Mouse (Mus musculus) MEL (cell line): ENCODE data around the gene Fgf8. TPM values are rescaled to one million over a fixed set of nuclear protein-coding genes. Genes with fewer than 3 reads are reported as not detected.
A peak's percentile ranks its signal among the peaks of the same experiment; 100 is the strongest.

Source experiments
- DNase-seq: peaks from one replicate; pipeline ENCODE4 v3.0.0; 2011; ENCODE audit warnings: low read depth, low spot score
- H3K27ac ChIP-seq: 2 replicates; pipeline ENCODE4 v1.5.1; 2012; ENCODE audit warnings: low read depth, mild to moderate bottlenecking, control low read depth, low read length, moderate library complexity; ENCODE audit not compliant: control insufficient read depth
- H3K27me3 ChIP-seq, 2 experiments: fragments of 150-350 bp in 1 of 2; sonication (generic) in 1 of 2; 2 replicates each; pipeline ENCODE4 v1.6.1; 2012; ENCODE audit warnings: low read length in 2 of 2, mild to moderate bottlenecking in 2 of 2, improper control_type of control experiment in 1 of 2, moderate library complexity in 1 of 2; ENCODE audit not compliant: insufficient read depth in 2 of 2, control insufficient read depth in 1 of 2
- H3K36me3 ChIP-seq, 2 experiments: 2 replicates each; pipeline ENCODE4 v1.6.1; 2012 to 2014; ENCODE audit warnings: low read length in 2 of 2, improper control_type of control experiment in 1 of 2, inconsistent platforms in 1 of 2, mild to moderate bottlenecking in 1 of 2; ENCODE audit not compliant: insufficient read depth in 2 of 2, control insufficient read depth in 1 of 2
- H3K4me1 ChIP-seq, 2 experiments: fragments of 150-350 bp in 1 of 2; sonication (generic) in 1 of 2; 2 replicates each; pipeline ENCODE4 v1.6.1; 2012; ENCODE audit warnings: low read length in 2 of 2, improper control_type of control experiment in 1 of 2, mild to moderate bottlenecking in 1 of 2; ENCODE audit not compliant: insufficient read depth in 2 of 2, control insufficient read depth in 1 of 2
- H3K4me3 ChIP-seq, 2 experiments: fragments of 150-350 bp in 1 of 2; sonication (generic) in 1 of 2; 2 replicates each; pipeline ENCODE4 v1.5.1; 2012; ENCODE audit warnings: low read depth in 2 of 2, low read length in 2 of 2, mild to moderate bottlenecking in 2 of 2, moderate library complexity in 2 of 2, control low read depth in 1 of 2, improper control_type of control experiment in 1 of 2; ENCODE audit not compliant: control insufficient read depth in 1 of 2, insufficient read depth in 1 of 2
- H3K79me2 ChIP-seq: 2 replicates; pipeline ENCODE4 v1.6.1; 2012; ENCODE audit warnings: mild to moderate bottlenecking, low read length, moderate library complexity; ENCODE audit not compliant: control insufficient read depth, poor library complexity, insufficient read depth
- H3K9ac ChIP-seq: 2 replicates; pipeline ENCODE4 v1.6.1; 2012; ENCODE audit warnings: low read depth, mild to moderate bottlenecking, control low read depth, low read length, moderate library complexity; ENCODE audit not compliant: control insufficient read depth, poor library complexity, severe bottlenecking
- H3K9me3 ChIP-seq: fragments of 150-350 bp; sonication (generic); replicated peaks from 2 replicates; pipeline ENCODE4 v1.6.1; 2012; ENCODE audit warnings: mild to moderate bottlenecking, low read length, improper control_type of control experiment, moderate library complexity; ENCODE audit not compliant: insufficient read depth
- BHLHE40 ChIP-seq: IDR thresholded peaks from 2 replicates; pipeline ENCODE4 v1.6.1; 2012; ENCODE audit warnings: low read depth, mild to moderate bottlenecking, inconsistent platforms, low read length, improper control_type of control experiment, borderline replicate concordance
- CHD1 ChIP-seq: IDR thresholded peaks from 2 replicates; pipeline ENCODE4 v1.6.1; 2012; ENCODE audit warnings: low read depth, mild to moderate bottlenecking, inconsistent platforms, low read length, improper control_type of control experiment
- CHD2 ChIP-seq: IDR thresholded peaks from 2 replicates; pipeline ENCODE4 v1.6.1; 2011; ENCODE audit warnings: low read length, improper control_type of control experiment
- CTCF ChIP-seq, 3 experiments: IDR thresholded peaks in 2 of 3; conservative IDR thresholded peaks in 1 of 3; 2 replicates each; pipeline ENCODE4 v1.5.1; 2011 to 2012; ENCODE audit warnings: low read length in 3 of 3, low read depth in 2 of 3, mild to moderate bottlenecking in 2 of 3, improper control_type of control experiment in 1 of 3, inconsistent platforms in 1 of 3, mixed read lengths in 1 of 3, moderate library complexity in 1 of 3; ENCODE audit not compliant: control insufficient read depth in 1 of 3, insufficient read depth in 1 of 3, poor library complexity in 1 of 3, severe bottlenecking in 1 of 3
- EP300 ChIP-seq, 2 experiments: IDR thresholded peaks; 2 replicates each; pipeline ENCODE4 v1.6.1; 2011; ENCODE audit warnings: improper control_type of control experiment in 2 of 2, low read length in 2 of 2, low read depth in 1 of 2, mild to moderate bottlenecking in 1 of 2
- ETS1 ChIP-seq: IDR thresholded peaks from 2 replicates; pipeline ENCODE4 v1.6.1; 2012; ENCODE audit warnings: low read depth, mild to moderate bottlenecking, inconsistent platforms, low read length, improper control_type of control experiment, moderate library complexity
- GABPA ChIP-seq: IDR thresholded peaks from 2 replicates; pipeline ENCODE4 v1.6.1; 2012; ENCODE audit warnings: low read depth, mild to moderate bottlenecking, inconsistent platforms, low read length, improper control_type of control experiment, moderate library complexity
- MAX ChIP-seq: IDR thresholded peaks from 2 replicates; pipeline ENCODE4 v1.6.1; 2011; ENCODE audit warnings: low read length, improper control_type of control experiment
- MXI1 ChIP-seq: IDR thresholded peaks from 2 replicates; pipeline ENCODE4 v1.6.1; 2011; ENCODE audit warnings: mild to moderate bottlenecking, low read depth, low read length, improper control_type of control experiment
- MYB ChIP-seq: IDR thresholded peaks from 2 replicates; pipeline ENCODE4 v1.6.1; 2011; ENCODE audit warnings: mild to moderate bottlenecking, low read depth, low read length, improper control_type of control experiment
- POLR2AphosphoS5 ChIP-seq: IDR thresholded peaks from 2 replicates; pipeline ENCODE4 v1.6.1; 2012; ENCODE audit warnings: low read depth, borderline replicate concordance, mild to moderate bottlenecking, inconsistent platforms, low read length, moderate library complexity, mixed read lengths
- SIN3A ChIP-seq: IDR thresholded peaks from 2 replicates; pipeline ENCODE4 v1.6.1; 2012; ENCODE audit warnings: low read length, improper control_type of control experiment, inconsistent platforms
- UBTF ChIP-seq: IDR thresholded peaks from 2 replicates; pipeline ENCODE4 v1.6.1; 2012; ENCODE audit warnings: low read depth, mild to moderate bottlenecking, inconsistent platforms, low read length, improper control_type of control experiment, moderate library complexity, borderline replicate concordance; ENCODE audit not compliant: insufficient read depth
- USF1 ChIP-seq: IDR thresholded peaks from 2 replicates; pipeline ENCODE4 v1.6.1; 2014; ENCODE audit warnings: low read depth, mild to moderate bottlenecking, inconsistent platforms, low read length, improper control_type of control experiment, moderate library complexity
- ZC3H11A ChIP-seq: IDR thresholded peaks from 2 replicates; pipeline ENCODE4 v1.6.1; 2012; ENCODE audit warnings: low read depth, mild to moderate bottlenecking, inconsistent platforms, low read length, improper control_type of control experiment
- ZKSCAN1 ChIP-seq: IDR thresholded peaks from 2 replicates; pipeline ENCODE4 v1.6.1; 2012; ENCODE audit warnings: low read depth, mild to moderate bottlenecking, inconsistent platforms, low read length, improper control_type of control experiment, moderate library complexity
- ZMIZ1 ChIP-seq: IDR thresholded peaks from 2 replicates; pipeline ENCODE4 v1.6.1; 2012; ENCODE audit warnings: low read depth, mild to moderate bottlenecking, inconsistent platforms, low read length, improper control_type of control experiment, moderate library complexity
- ZNF384 ChIP-seq: IDR thresholded peaks from 2 replicates; pipeline ENCODE4 v1.6.1; 2012; ENCODE audit warnings: low read depth, mild to moderate bottlenecking, inconsistent platforms, low read length, improper control_type of control experiment
- polyA plus RNA-seq, 2 experiments: library from polyadenylated mRNA; stranded (reverse) in 1 of 2; unstranded in 1 of 2; fragments of >175 nt in 1 of 2; fragments of >200 nt in 1 of 2; gene quantifications; 2 replicates each; pipeline versions ENCODE4 v1.2.1 to v1.2.4; 2012; ENCODE audit warnings: low replicate concordance in 2 of 2, low read depth in 1 of 2; ENCODE audit not compliant: insufficient read length in 2 of 2, insufficient read depth in 1 of 2, missing spikeins in 1 of 2
- total RNA-seq: library from RNA; depleted of rRNA; stranded (reverse); fragments of 300-350 nt; gene quantifications from 2 replicates; pipeline ENCODE4 v1.2.3, GENCODE M21; 2012

The Fgf8 gene
- total and polyA plus RNA-seq, 3 experiments, result not detected

- no peak for TF ChIP-seq ZNF384
- 0 out of 2 replicates have a peak, but pooled peaks have one; percentile 13 for TF ChIP-seq USF1
Observed at GRCm38 (mm10) chr19:45708704-45709103, 34.0 kb downstream of the Fgf8 start.

DNA sequence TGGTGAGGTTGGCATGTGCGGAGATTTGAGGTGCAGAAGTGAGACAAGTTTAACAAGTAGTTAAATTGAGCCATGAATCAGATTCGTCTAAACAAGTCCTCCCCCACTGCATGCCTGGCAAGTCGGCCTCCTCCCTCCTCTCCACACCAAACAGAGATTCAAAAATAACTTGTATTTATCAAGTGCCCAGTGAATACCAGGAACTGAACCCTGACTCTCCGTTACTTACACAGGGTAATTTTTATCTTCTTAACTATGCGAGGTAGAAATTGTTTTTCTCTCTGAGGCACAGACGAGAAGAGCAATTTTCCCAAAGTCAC is 46.5 kb downstream of the Fgf8 start:
- Histone ChIP-seq H3K9ac (no peak overlapping the region), H3K27ac (no peak overlapping the region), H3K79me2 (no peaks in the 10 kb centered on the region), H3K4me3 (no peak overlapping the region), H3K36me3 (no peaks in the 10 kb centered on the region)
- TF ChIP-seq ZKSCAN1 (no peak), CTCF (IDR thresholded peaks at IDR 0.05 in 2 of 3, conservative IDR thresholded peaks at IDR 0.05 in 1 of 3; ENCODE audit: control insufficient read depth in 1 of 3, insufficient read depth in 1 of 3, low read depth in 2 of 3, low read length in 3 of 3, poor library complexity in 1 of 3, severe bottlenecking in 1 of 3) (no peak), UBTF (no peak), POLR2AphosphoS5 (no peak), MYB (no peak), GABPA (no peak), SIN3A (no peak), ETS1 (no peak), MAX (no peak), EP300 (IDR thresholded peaks at IDR 0.05; ENCODE audit: low read depth in 1 of 2, low read length in 2 of 2) (no peak), MXI1 (no peak), USF1 (no peak), BHLHE40 (no peak), CHD1 (no peak), ZNF384 (no peak), CHD2 (no peak), ZMIZ1 (no peak), ZC3H11A (no peak)
- TF ChIP-seq, all 39 proteins: peak for 0
- DNase-seq, result no peak
- Histone ChIP-seq H3K27me3 (peaks cover 7 to 11% of the 10 kb centered on the region in 2 experiments; a peak in 3 of 4 replicates), H3K4me1 (no peaks in the 10 kb centered on the region), H3K9me3 (no peaks in the 10 kb centered on the region)

More at GRCm38 (mm10) chr19:45708704-45709103, 34.0 kb downstream of the Fgf8 start:
- no peak for DNase-seq
- no peak overlapping the region for H3K4me3 ChIP-seq
- no peaks in the 10 kb centered on the region for H3K79me2 ChIP-seq
- no peak overlapping the region for H3K27ac ChIP-seq
- H3K27me3 ChIP-seq, result peaks cover 5 to 8% of the 10 kb centered on the region in 2 experiments
- H3K9me3 ChIP-seq, result no peaks in the 10 kb centered on the region
- no peak overlapping the region for H3K9ac ChIP-seq
- no peaks in the 10 kb centered on the region for H3K36me3 ChIP-seq
- no peaks in the 10 kb centered on the region for H3K4me1 ChIP-seq
